Mouse (Mus musculus) inflammation-experienced regulatory T-cells, adult 6 months (primary cell): ENCODE data around the gene Aph1b. TPM values are rescaled to one million over a fixed set of nuclear protein-coding genes. Genes with fewer than 3 reads are reported as not detected.

Experiments
- ATAC-seq: one replicate; pipeline ENCODE4 v1.8.0; 2017
- polyA plus RNA-seq, 3 experiments: library from polyadenylated mRNA; unstranded; fragments of 100-300 nt; shearing (Covaris generic); gene quantifications; one replicate each; pipeline ENCODE4 v1.2.1; 2017

The Aph1b gene
- polyA plus RNA-seq, 3 experiments from 2014 or later = 1.7 to 3.3 (median 1.9) TPM

GRCm38 (mm10) chr9:66739516-66739915 lies 55.8 kb downstream of the Aph1b start:
- no peak for ATAC-seq

DNA sequence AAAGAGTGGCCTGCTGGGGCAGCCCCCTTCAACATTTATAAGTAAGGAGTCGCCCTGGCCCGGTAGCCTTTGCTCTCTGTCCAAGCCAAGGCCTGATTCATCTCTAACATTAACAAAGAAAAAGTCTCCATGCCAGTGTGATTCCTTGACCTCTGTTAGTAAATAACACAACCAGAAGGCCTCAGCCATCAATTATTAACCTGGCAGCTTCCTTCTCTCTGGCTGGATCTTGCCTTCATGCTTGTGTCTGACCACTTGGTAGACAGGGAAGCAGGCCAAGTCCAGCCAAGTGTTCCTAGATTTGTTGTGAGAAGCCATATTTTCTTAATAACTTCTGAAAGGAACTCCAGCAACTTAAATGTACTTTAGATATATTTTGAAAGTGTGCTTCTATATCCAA lies 58.7 kb downstream of the Aph1b start:
- ATAC-seq = no peak

- ATAC-seq = no peak
Measured at GRCm38 (mm10) chr9:66736016-66736415, 59.3 kb downstream of the Aph1b start.

DNA sequence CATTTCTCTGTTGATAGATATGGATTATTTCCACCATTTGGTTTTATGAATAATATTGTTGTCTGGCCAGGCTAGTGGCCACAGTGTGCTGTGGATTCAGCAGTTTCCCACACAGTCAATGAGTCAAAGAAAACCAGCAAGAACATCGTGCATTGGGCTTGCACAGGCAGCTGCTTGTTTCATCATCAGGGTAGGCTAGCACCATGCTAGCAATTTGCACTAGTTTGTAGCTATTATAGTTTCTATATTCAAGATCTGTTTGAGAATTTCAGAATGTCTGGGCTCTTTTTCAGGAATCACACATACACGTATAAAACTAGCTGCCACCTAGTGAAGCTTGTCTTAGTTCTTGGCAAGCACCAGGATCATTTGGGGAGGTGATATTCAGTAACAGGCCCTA lies 60.2 kb downstream of the Aph1b start:
- no peak for ATAC-seq

- ATAC-seq = no peak
Measured at GRCm38 (mm10) chr9:66734568-66734967, 60.7 kb downstream of the Aph1b start.

- no peak for ATAC-seq
Measured at GRCm38 (mm10) chr9:66732791-66733691, 62.2 kb downstream of the Aph1b start.

DNA sequence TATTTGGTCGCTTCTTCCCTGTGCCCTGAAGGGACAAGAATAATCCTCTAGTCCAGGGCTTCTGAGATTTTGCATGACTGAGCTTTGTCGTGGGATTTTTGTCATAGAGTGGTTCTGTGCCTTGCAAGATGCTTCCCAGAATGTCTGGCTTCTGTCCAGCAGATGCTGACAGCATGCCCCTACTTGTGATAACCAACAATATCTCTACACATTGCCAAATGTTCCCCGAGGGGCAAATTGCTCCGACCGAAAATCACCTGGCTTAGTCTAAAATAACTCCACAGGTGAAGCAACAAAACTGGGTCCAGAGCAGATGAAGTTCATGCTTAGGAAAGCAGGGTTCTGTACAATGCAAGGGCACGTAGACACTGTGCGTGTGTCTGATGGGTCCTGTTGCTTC lies 64.0 kb downstream of the Aph1b start:
- no peak for ATAC-seq

DNA sequence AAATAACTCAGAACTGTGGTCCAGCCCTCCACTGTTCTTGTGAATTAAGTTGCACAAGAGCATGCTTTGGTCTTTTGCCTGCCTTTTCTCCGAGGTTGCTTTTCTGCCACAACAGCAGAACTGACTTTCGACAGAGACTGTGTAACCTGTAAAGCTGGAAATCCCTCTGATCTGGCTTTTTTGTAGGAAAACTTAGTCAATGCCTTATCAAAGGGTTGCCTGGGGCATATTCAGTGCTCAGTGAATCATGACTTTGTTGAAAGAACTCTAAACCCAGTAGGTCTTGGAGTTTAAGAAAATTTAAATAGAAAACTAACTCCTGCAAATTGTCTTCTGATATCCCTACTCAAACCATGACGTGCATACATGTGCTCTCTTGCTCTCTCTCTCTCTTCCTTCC lies 64.7 kb downstream of the Aph1b start:
- no peak for ATAC-seq

- ATAC-seq = no peak
Measured at GRCm38 (mm10) chr9:66727333-66727732, 68.0 kb downstream of the Aph1b start.

- ATAC-seq = no peak
Measured at GRCm38 (mm10) chr9:66725591-66725990, 69.7 kb downstream of the Aph1b start.

Other genes starting within 250 kb of the Aph1b start
- gene Usp3, start 202.3 kb downstream of the Aph1b start, polyA plus RNA-seq = 100 to 1,000 TPM in 1 of 3 experiments, 10 to 100 TPM in 2; 82.2 to 141 (median 98.8) TPM
- 10 to 100 TPM in 1 of 3 experiments, 1 to 10 TPM in 2; 2.9 to 10.2 (median 8.9) TPM for gene Car12, start 81.8 kb downstream of the Aph1b start, polyA plus RNA-seq
- not detected for gene Gm10647, start 1.5 kb upstream of the Aph1b start, polyA plus RNA-seq
- under 1 TPM; 0.74 to 0.96 (median 0.93) TPM for gene Aph1c, start 39.2 kb upstream of the Aph1b start, polyA plus RNA-seq
- 100 to 1,000 TPM; 140 to 229 (median 170) TPM for gene Rab8b, start 124.2 kb upstream of the Aph1b start, polyA plus RNA-seq
- gene Rps27l, start 150.6 kb upstream of the Aph1b start, polyA plus RNA-seq = 100 to 1,000 TPM; 143 to 443 (median 185) TPM
- 1 to 10 TPM; 2.3 to 4.4 (median 3.4) TPM for gene Lactb, start 180.0 kb upstream of the Aph1b start, polyA plus RNA-seq